Mouse (Mus musculus) MEL (cell line): ENCODE results near the gene Mymk. TPM values are rescaled to one million over a fixed set of nuclear protein-coding genes. Genes with fewer than 3 reads are reported as not detected.

Experiments
- DNase-seq: peaks from one replicate; pipeline ENCODE4 v3.0.0; 2011; ENCODE audit warnings: low read depth, low spot score
- H3K27ac ChIP-seq: 2 replicates; pipeline ENCODE4 v1.5.1; 2012; ENCODE audit warnings: low read depth, mild to moderate bottlenecking, control low read depth, low read length, moderate library complexity; ENCODE audit not compliant: control insufficient read depth
- H3K27me3 ChIP-seq, 2 experiments: fragments of 150-350 bp in 1 of 2; sonication (generic) in 1 of 2; 2 replicates each; pipeline ENCODE4 v1.6.1; 2012; ENCODE audit warnings: low read length in 2 of 2, mild to moderate bottlenecking in 2 of 2, improper control_type of control experiment in 1 of 2, moderate library complexity in 1 of 2; ENCODE audit not compliant: insufficient read depth in 2 of 2, control insufficient read depth in 1 of 2
- H3K36me3 ChIP-seq, 2 experiments: 2 replicates each; pipeline ENCODE4 v1.6.1; 2012 to 2014; ENCODE audit warnings: low read length in 2 of 2, improper control_type of control experiment in 1 of 2, inconsistent platforms in 1 of 2, mild to moderate bottlenecking in 1 of 2; ENCODE audit not compliant: insufficient read depth in 2 of 2, control insufficient read depth in 1 of 2
- H3K4me1 ChIP-seq, 2 experiments: fragments of 150-350 bp in 1 of 2; sonication (generic) in 1 of 2; 2 replicates each; pipeline ENCODE4 v1.6.1; 2012; ENCODE audit warnings: low read length in 2 of 2, improper control_type of control experiment in 1 of 2, mild to moderate bottlenecking in 1 of 2; ENCODE audit not compliant: insufficient read depth in 2 of 2, control insufficient read depth in 1 of 2
- H3K4me3 ChIP-seq, 2 experiments: fragments of 150-350 bp in 1 of 2; sonication (generic) in 1 of 2; 2 replicates each; pipeline ENCODE4 v1.5.1; 2012; ENCODE audit warnings: low read depth in 2 of 2, low read length in 2 of 2, mild to moderate bottlenecking in 2 of 2, moderate library complexity in 2 of 2, control low read depth in 1 of 2, improper control_type of control experiment in 1 of 2; ENCODE audit not compliant: control insufficient read depth in 1 of 2, insufficient read depth in 1 of 2
- H3K79me2 ChIP-seq: 2 replicates; pipeline ENCODE4 v1.6.1; 2012; ENCODE audit warnings: mild to moderate bottlenecking, low read length, moderate library complexity; ENCODE audit not compliant: control insufficient read depth, poor library complexity, insufficient read depth
- H3K9ac ChIP-seq: 2 replicates; pipeline ENCODE4 v1.6.1; 2012; ENCODE audit warnings: low read depth, mild to moderate bottlenecking, control low read depth, low read length, moderate library complexity; ENCODE audit not compliant: control insufficient read depth, poor library complexity, severe bottlenecking
- H3K9me3 ChIP-seq: fragments of 150-350 bp; sonication (generic); replicated peaks from 2 replicates; pipeline ENCODE4 v1.6.1; 2012; ENCODE audit warnings: mild to moderate bottlenecking, low read length, improper control_type of control experiment, moderate library complexity; ENCODE audit not compliant: insufficient read depth
- CHD2 ChIP-seq: IDR thresholded peaks from 2 replicates; pipeline ENCODE4 v1.6.1; 2011; ENCODE audit warnings: low read length, improper control_type of control experiment
- E2F4 ChIP-seq: IDR thresholded peaks from 2 replicates; pipeline ENCODE4 v1.6.1; 2011; ENCODE audit warnings: low read depth, low read length, improper control_type of control experiment, borderline replicate concordance
- EP300 ChIP-seq, 2 experiments: IDR thresholded peaks; 2 replicates each; pipeline ENCODE4 v1.6.1; 2011; ENCODE audit warnings: improper control_type of control experiment in 2 of 2, low read length in 2 of 2, low read depth in 1 of 2, mild to moderate bottlenecking in 1 of 2
- ETS1 ChIP-seq: IDR thresholded peaks from 2 replicates; pipeline ENCODE4 v1.6.1; 2012; ENCODE audit warnings: low read depth, mild to moderate bottlenecking, inconsistent platforms, low read length, improper control_type of control experiment, moderate library complexity
- GATA1 ChIP-seq: IDR thresholded peaks from 2 replicates; pipeline ENCODE4 v1.6.1; 2011; ENCODE audit warnings: low read depth, low read length, improper control_type of control experiment
- HCFC1 ChIP-seq: IDR thresholded peaks from 2 replicates; pipeline ENCODE4 v1.6.1; 2012; ENCODE audit warnings: low read depth, mild to moderate bottlenecking, inconsistent platforms, low read length, improper control_type of control experiment, moderate library complexity
- JUND ChIP-seq: IDR thresholded peaks from 2 replicates; pipeline ENCODE4 v1.6.1; 2011; ENCODE audit warnings: low read depth, mild to moderate bottlenecking, improper control_type of control experiment, low read length
- KAT2A ChIP-seq: conservative IDR thresholded peaks from 2 replicates; pipeline ENCODE4 v1.6.1; 2012; ENCODE audit warnings: low read depth, low read length, improper control_type of control experiment, inconsistent platforms
- MAX ChIP-seq: IDR thresholded peaks from 2 replicates; pipeline ENCODE4 v1.6.1; 2011; ENCODE audit warnings: low read length, improper control_type of control experiment
- MAZ ChIP-seq: IDR thresholded peaks from 2 replicates; pipeline ENCODE4 v1.6.1; 2012; ENCODE audit warnings: low read depth, mild to moderate bottlenecking, inconsistent platforms, low read length, improper control_type of control experiment
- MXI1 ChIP-seq: IDR thresholded peaks from 2 replicates; pipeline ENCODE4 v1.6.1; 2011; ENCODE audit warnings: mild to moderate bottlenecking, low read depth, low read length, improper control_type of control experiment
- NELFE ChIP-seq: IDR thresholded peaks from 2 replicates; pipeline ENCODE4 v1.6.1; 2011; ENCODE audit warnings: low read depth, low read length, improper control_type of control experiment
- POLR2A ChIP-seq, 2 experiments: IDR thresholded peaks; 2 replicates each; pipeline ENCODE4 v1.6.1; 2011 to 2012; ENCODE audit warnings: low read length in 2 of 2, mild to moderate bottlenecking in 2 of 2, control low read depth in 1 of 2, improper control_type of control experiment in 1 of 2, low read depth in 1 of 2, moderate library complexity in 1 of 2; ENCODE audit not compliant: control insufficient read depth in 1 of 2, insufficient read depth in 1 of 2, poor library complexity in 1 of 2
- POLR2AphosphoS2 ChIP-seq: IDR thresholded peaks from 2 replicates; pipeline ENCODE4 v1.6.1; 2011; ENCODE audit warnings: low read length, improper control_type of control experiment
- TBP ChIP-seq: IDR thresholded peaks from 2 replicates; pipeline ENCODE4 v1.8.0; 2011; ENCODE audit warnings: low read depth, low read length, improper control_type of control experiment
- TCF12 ChIP-seq: IDR thresholded peaks from 2 replicates; pipeline ENCODE4 v1.6.1; 2014; ENCODE audit warnings: low read depth, mild to moderate bottlenecking, inconsistent platforms, low read length, improper control_type of control experiment, moderate library complexity
- ZC3H11A ChIP-seq: IDR thresholded peaks from 2 replicates; pipeline ENCODE4 v1.6.1; 2012; ENCODE audit warnings: low read depth, mild to moderate bottlenecking, inconsistent platforms, low read length, improper control_type of control experiment
- ZKSCAN1 ChIP-seq: IDR thresholded peaks from 2 replicates; pipeline ENCODE4 v1.6.1; 2012; ENCODE audit warnings: low read depth, mild to moderate bottlenecking, inconsistent platforms, low read length, improper control_type of control experiment, moderate library complexity
- polyA plus RNA-seq, 2 experiments: library from polyadenylated mRNA; stranded (reverse) in 1 of 2; unstranded in 1 of 2; fragments of >175 nt in 1 of 2; fragments of >200 nt in 1 of 2; gene quantifications; 2 replicates each; pipeline versions ENCODE4 v1.2.1 to v1.2.4; 2012; ENCODE audit warnings: low replicate concordance in 2 of 2, low read depth in 1 of 2; ENCODE audit not compliant: insufficient read length in 2 of 2, insufficient read depth in 1 of 2, missing spikeins in 1 of 2
- total RNA-seq: library from RNA; depleted of rRNA; stranded (reverse); fragments of 300-350 nt; gene quantifications from 2 replicates; pipeline ENCODE4 v1.2.3, GENCODE M21; 2012

Mymk gene
- total and polyA plus RNA-seq, 3 experiments, result not detected

DNA sequence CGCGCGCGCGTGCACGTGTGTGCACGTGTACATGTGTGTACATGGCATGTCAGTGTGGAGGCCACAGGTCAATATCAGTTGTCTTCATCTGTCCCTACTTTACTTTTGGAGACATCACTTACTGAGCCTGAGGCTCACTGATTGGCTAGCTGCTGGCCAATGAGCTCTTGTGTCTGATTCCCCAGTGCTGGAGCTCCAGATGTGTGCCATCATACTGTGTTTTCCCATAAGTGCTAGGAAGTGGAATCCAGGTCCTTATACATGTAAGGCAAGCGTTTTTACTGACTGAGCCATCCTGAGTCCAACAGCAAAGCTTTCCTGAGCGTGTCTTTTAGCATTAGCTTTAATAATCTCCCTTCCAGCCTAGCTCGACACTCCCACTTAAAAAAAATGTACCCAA is 42.2 kb upstream of the Mymk start:
- Histone ChIP-seq H3K9me3 (no peaks in the 10 kb centered on the region), H3K4me3 (no peak overlapping the region), H3K27me3 (peaks cover 3 to 10% of the 10 kb centered on the region in 2 experiments), H3K79me2 (no peaks in the 10 kb centered on the region), H3K36me3 (no peaks in the 10 kb centered on the region), H3K4me1 (no peaks in the 10 kb centered on the region), H3K9ac (no peak overlapping the region), H3K27ac (no peak overlapping the region)
- DNase-seq, result no peak
- no peak for TF ChIP-seq MAZ
- TF ChIP-seq MAX, result no peak
- TF ChIP-seq TBP, result no peak
- no peak for TF ChIP-seq JUND
- no peak for TF ChIP-seq HCFC1
- TF ChIP-seq ZKSCAN1, result no peak

GRCm38 (mm10) chr2:27112585-27112984 is 40.6 kb upstream of the Mymk start:
- DNase-seq, result no peak
- H3K27me3 ChIP-seq, result peaks cover 3 to 11% of the 10 kb centered on the region in 2 experiments

DNA sequence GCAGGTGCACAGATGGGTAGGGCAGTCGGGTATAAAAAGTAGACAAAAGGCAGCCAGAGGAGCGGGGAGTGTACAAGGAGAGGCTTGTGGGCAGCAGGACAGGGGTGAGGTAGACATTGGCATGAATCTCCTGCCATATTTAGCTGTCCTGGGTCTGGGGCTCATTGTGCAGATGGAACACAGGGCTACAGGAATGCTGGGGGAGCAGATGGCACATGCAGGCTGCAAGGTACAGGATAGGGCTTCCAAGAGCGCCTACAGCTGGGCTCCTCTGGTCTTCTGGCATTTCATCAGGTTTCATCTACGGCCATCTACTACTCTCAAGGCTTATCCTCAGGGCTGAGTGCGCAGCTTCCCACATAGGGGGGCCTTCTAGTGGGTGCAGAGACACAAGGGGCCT is 37.1 kb upstream of the Mymk start:
- TF ChIP-seq GATA1 (no peak), CHD2 (no peak), ZC3H11A (no peak), JUND (no peak), NELFE (no peak), TCF12 (no peak), ETS1 (no peak), POLR2AphosphoS2 (no peak), EP300 (IDR thresholded peaks at IDR 0.05; ENCODE audit: low read depth in 1 of 2, low read length in 2 of 2) (no peak), KAT2A (no peak), E2F4 (no peak), MXI1 (no peak)
- Histone ChIP-seq H3K79me2 (no peaks in the 10 kb centered on the region), H3K36me3 (peaks cover 0 to 2% of the 10 kb centered on the region in 2 experiments; a peak in 1 of 4 replicates), H3K9ac (no peak overlapping the region), H3K4me1 (peaks cover 0 to 4% of the 10 kb centered on the region in 2 experiments; a peak in 1 of 4 replicates), H3K27ac (no peak overlapping the region), H3K4me3 (no peak overlapping the region), H3K27me3 (peaks cover 0 to 5% of the 10 kb centered on the region in 2 experiments; a peak in 2 of 4 replicates), H3K9me3 (no peaks in the 10 kb centered on the region)
- no peak for DNase-seq

More at GRCm38 (mm10) chr2:27112585-27112984, 40.6 kb upstream of the Mymk start:
- no peaks in the 10 kb centered on the region for H3K79me2 ChIP-seq
- no peak for TF ChIP-seq POLR2A (IDR thresholded peaks at IDR 0.05; ENCODE audit: control insufficient read depth in 1 of 2, insufficient read depth in 1 of 2, low read depth in 1 of 2, low read length in 2 of 2, poor library complexity in 1 of 2)
- no peak overlapping the region for H3K27ac ChIP-seq
- no peaks in the 10 kb centered on the region for H3K4me1 ChIP-seq
- H3K36me3 ChIP-seq, result no peaks in the 10 kb centered on the region
- no peak overlapping the region for H3K4me3 ChIP-seq
- H3K9me3 ChIP-seq, result no peaks in the 10 kb centered on the region
- H3K9ac ChIP-seq, result no peak overlapping the region
